Mouse (Mus musculus) left cerebral cortex, adult 11 months (tissue): ENCODE data around the gene Pex3.

Experiments used
- DNase-seq: peaks from one replicate; pipeline ENCODE4 v3.0.0; 2022; ENCODE audit warnings: low spot score

Gene Pex3

GRCm38 (mm10) chr10:13552646-13553497, at the start of gene Pex3, which contains the start of gene Adat2:
Gene Pex3, minus strand, starts transcription at chr10:13553142.
Gene Adat2, plus strand, starts transcription at chr10:13552894.
- peak; percentile 76 for DNase-seq

GRCm38 (mm10) chr10:13600926-13601325, 48.0 kb upstream of the Pex3 start:
- peak; percentile 51 for DNase-seq

- no peak for DNase-seq
Observed at GRCm38 (mm10) chr10:13597491-13597890, 44.5 kb upstream of the Pex3 start.

GRCm38 (mm10) chr10:13596866-13597265, 43.9 kb upstream of the Pex3 start:
- DNase-seq: no peak

- DNase-seq: no peak
Observed at GRCm38 (mm10) chr10:13596073-13596472, 43.1 kb upstream of the Pex3 start.

GRCm38 (mm10) chr10:13593529-13593928, 40.6 kb upstream of the Pex3 start:
- no peak for DNase-seq

- DNase-seq: no peak
Observed at GRCm38 (mm10) chr10:13592196-13592595, 39.3 kb upstream of the Pex3 start.

GRCm38 (mm10) chr10:13587914-13588313, 35.0 kb upstream of the Pex3 start:
- peak; percentile 51 for DNase-seq

GRCm38 (mm10) chr10:13577123-13577522, 24.2 kb upstream of the Pex3 start:
- DNase-seq: no peak

GRCm38 (mm10) chr10:13572410-13572809, 19.5 kb upstream of the Pex3 start:
- DNase-seq: no peak

GRCm38 (mm10) chr10:13572003-13572402, 19.1 kb upstream of the Pex3 start:
- no peak for DNase-seq

GRCm38 (mm10) chr10:13570697-13571538, 18.0 kb upstream of the Pex3 start:
- no peak for DNase-seq

- DNase-seq: no peak
Observed at GRCm38 (mm10) chr10:13569818-13570217, 16.9 kb upstream of the Pex3 start.

GRCm38 (mm10) chr10:13566393-13566792, 13.5 kb upstream of the Pex3 start:
- no peak for DNase-seq

GRCm38 (mm10) chr10:13565080-13565448, 12.1 kb upstream of the Pex3 start:
- no peak for DNase-seq

GRCm38 (mm10) chr10:13564364-13565079, 11.6 kb upstream of the Pex3 start:
- peak; percentile 48 for DNase-seq

- DNase-seq: no peak
Observed at GRCm38 (mm10) chr10:13560014-13560674, 7.2 kb upstream of the Pex3 start.

- no peak for DNase-seq
Observed at GRCm38 (mm10) chr10:13554316-13554715, 1.4 kb upstream of the Pex3 start.

GRCm38 (mm10) chr10:13553498-13553985, 600 bp upstream of the Pex3 start:
- no peak for DNase-seq

- no peak for DNase-seq
Observed at GRCm38 (mm10) chr10:13541721-13542120, 11.2 kb downstream of the Pex3 start.

GRCm38 (mm10) chr10:13539769-13540333, 13.1 kb downstream of the Pex3 start:
- no peak for DNase-seq
